Mouse (Mus musculus): ENCODE measurements at regions not wholly inside any gene's neighbourhood (a gene's known extent, or its start where the extent isn't known, plus 50 kb on each side); places are given as distances from the start of the nearest gene placed in this dataset.

DNA sequence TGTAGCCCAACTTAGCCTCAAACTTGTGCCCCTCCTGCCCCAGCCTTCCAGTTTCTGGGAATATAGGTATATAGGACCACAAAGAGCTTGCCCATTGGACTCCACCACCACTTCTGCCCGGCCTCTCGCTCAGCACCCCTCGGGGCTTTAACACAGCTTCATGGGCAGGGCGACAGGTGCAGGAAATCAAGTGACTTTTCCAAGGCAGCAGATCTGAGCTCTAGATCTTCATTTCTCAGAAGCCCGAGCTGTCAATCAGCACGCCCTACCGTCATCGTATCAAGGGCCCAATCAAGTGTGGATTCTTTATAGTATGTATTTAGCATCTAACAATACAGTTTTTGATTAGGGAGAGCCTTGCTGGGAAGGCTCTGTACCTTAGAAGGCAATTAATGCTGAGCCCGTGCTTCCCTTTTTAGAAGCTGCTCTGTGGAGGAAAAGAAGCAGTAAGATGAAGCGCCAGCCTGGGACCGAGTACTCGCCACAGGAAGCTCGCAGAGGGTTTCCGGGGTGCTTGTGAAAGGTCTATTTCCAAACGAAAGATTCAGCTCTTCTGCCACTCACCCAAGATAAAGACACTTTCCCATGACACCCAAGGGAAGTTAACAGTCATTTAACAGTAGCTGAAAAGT is 56.9 kb upstream of the E2f3 start:
- no peak for DNase-seq

DNA sequence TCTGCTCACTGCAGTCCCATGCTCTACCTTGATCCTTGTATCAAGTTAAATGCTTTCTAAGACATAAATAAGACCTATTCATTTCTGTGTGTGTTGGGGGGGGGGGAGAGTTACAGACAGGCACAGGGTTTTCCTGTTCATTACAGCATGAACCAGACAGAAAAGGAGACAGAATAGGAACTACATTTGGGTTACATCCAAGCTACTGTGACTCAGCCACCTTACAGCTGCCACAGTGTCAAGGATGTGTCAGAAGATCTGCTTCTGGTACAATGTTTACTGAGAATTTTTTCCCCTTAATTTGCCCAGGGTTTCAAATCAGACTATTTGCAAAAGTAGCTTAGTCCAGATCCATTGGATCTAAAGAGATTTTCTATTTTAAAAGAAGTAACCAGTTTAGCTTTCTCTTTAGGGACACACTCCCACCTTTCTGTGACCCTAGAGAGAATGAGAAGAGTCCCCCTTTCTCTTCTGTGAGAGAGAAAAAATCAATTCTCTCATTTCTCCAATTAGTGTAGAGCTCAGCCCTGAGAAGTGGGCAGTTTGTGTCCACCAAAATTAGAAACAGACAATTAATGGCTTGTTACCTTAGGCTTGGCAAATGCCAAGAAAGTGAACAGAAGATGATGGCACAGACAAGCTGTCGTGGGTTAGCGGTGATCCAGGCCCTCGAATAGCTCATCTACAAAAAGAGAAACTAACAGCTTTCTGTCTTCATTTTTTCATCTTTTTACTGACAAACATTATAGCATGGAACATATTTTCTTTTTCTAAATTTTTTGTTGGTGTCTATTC is 55.8 kb upstream of the E2f3 start:
- DNase-seq, result no peak

DNA sequence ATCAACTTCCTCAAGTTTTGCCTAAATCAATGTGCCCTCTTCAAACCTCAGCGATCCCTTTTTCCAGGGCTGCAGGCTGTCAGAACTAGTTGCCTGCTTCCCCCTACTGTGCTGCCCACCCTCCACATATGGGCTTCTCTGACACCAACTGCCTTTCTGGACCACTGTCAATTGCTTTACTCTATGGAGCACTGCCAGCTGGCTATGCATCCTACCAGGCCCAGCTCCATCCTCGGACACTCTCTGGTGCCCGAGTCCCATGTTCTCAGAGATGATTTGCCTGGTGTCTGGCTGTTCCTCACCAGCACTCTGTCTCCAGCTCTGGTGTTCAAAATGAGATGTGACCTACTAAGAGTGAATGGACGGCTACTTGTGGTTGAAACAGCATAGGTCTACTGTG is 54.4 kb upstream of the E2f3 start:
- DNase-seq, result no peak

DNA sequence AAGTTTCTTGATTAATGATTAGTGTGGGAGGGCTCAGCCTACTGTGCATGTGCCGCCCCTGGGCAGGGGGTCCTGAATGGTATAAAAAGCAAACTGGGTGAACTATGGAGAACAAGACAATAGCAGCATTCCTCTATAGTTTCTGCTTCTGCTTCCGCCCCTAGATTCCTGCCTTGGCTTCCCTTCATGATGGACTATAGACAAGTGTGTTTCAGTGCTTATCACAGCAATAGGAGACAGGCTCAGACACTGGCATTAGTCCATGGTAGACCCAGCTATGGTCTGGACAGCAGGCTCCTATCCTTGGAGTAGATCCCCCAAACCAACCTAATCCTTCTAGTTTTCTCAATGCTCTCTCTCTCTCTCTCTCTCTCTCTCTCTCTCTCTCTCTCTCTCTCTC is 53.9 kb upstream of the E2f3 start:
- DNase-seq, result no peak

DNA sequence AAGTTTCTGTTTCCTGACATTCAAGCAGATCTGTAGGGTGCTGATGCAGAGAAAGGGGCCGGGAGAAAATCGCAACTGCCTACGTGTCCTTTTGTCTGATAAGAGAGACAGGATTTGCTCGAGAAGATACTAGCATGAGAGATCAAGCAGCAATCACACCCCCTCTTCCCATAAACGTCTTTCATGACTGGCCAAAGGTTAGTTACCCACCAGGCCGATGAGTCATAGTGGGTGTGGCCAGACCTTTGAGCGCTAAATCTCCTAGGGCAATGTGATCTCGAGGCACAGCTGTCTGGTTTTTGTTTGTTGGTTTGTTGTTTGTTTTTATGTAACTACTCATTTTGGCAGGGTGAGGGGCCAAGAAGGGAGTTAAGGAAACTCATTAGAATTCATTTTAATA is 50.7 kb upstream of the E2f3 start:
- no peak for DNase-seq

DNA sequence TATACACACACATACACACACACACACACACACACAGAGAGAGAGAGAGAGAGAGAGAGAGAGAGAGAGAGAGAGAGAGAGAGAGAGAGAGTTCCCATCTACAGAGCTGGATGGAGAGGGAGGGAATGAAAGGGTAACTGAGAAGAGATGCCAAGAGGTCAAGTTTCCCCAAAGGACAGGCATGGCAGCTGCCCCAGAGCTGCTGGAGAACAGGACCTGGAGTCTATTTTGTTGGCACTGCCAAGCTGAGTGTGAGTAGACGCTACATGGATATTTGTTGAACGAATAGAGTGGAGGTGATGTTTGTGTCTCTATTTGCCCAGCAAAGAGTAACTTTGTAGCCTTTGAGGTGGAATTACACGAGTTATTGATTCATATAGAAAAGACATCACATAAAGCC is 50.2 kb upstream of the E2f3 start:
- no peak for DNase-seq

Measured in retina, postnatal 1 day (tissue).